Mouse (Mus musculus) lung, postnatal 0 days (tissue): ENCODE measurements at regions not wholly inside any gene's neighbourhood (a gene's known extent, or its start where the extent isn't known, plus 50 kb on each side); places are given as distances from the start of the nearest gene placed in this dataset.

Experiments used
- CTCF ChIP-seq: IDR thresholded peaks from 2 replicates; pipeline ENCODE4 v1.5.1; 2016; ENCODE audit warnings: antibody characterized with exemption, mild to moderate bottlenecking
- EP300 ChIP-seq: IDR thresholded peaks from 2 replicates; pipeline ENCODE4 v1.6.1; 2016; ENCODE audit warnings: antibody characterized with exemption, mild to moderate bottlenecking, control low read depth

DNA sequence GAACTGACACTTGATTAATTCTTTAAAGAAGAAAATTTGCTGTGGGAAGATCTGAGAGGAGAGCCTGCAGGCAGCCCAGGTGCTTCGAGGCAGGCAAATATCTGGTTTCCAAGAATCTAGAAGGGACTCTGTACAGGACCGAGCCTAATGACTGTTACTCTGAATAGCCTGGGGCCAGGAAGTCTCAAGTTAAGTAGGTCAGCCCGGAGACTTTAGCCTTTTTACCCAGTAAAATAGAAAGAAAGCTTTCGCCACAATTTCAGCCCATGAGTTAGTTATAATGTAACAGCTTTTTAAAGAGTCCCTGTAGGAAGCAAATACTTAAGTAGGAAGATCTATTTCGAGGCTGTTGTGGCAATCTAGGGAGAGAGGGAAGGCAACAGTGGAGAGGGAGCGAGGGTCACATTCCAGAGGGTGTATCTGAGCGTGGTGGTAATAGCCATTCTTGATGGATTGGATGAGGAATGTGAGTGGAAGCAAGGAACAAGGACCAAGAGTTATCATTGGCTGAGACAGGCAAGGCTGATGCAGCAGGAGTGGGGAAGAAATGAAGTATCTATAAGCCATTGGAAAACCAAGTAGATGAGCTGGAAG, 50.2 kb upstream of the Fam184a start:
- no peak for TF ChIP-seq CTCF
- no peak for TF ChIP-seq EP300
